Mouse (Mus musculus) hindbrain, embryonic 16.5 days (tissue): ENCODE results near the gene Dupd1. TPM values are rescaled to one million over a fixed set of nuclear protein-coding genes. Genes with fewer than 3 reads are reported as not detected.

Experiments used
- ATAC-seq: fragments of 200-750 bp; cut with Nextera tagmentation; 2 replicates; pipeline ENCODE4 v1.8.0; 2017; ENCODE audit warnings: moderate TSS enrichment, moderate library complexity
- H3K27ac ChIP-seq: fragments of 300-500 bp; sonication (generic); 2 replicates; pipeline ENCODE4 v1.5.1; 2014; ENCODE audit warnings: low read depth, mild to moderate bottlenecking, control low read depth, low read length, moderate library complexity
- H3K27me3 ChIP-seq: fragments of 300-500 bp; sonication (generic); replicated peaks from 2 replicates; pipeline ENCODE4 v1.6.1; 2014; ENCODE audit warnings: low read length; ENCODE audit not compliant: control insufficient read depth, insufficient read depth
- H3K36me3 ChIP-seq: fragments of 300-500 bp; sonication (generic); 2 replicates; pipeline ENCODE4 v1.6.1; 2014; ENCODE audit warnings: mild to moderate bottlenecking, low read length, moderate library complexity, mixed read lengths; ENCODE audit not compliant: control insufficient read depth, insufficient read depth
- H3K4me1 ChIP-seq: fragments of 300-500 bp; sonication (generic); 2 replicates; pipeline ENCODE4 v1.6.1; 2014; ENCODE audit warnings: low read depth, low read length; ENCODE audit not compliant: control insufficient read depth, insufficient read depth
- H3K4me2 ChIP-seq: fragments of 300-500 bp; sonication (generic); 2 replicates; pipeline ENCODE4 v1.6.1; 2014; ENCODE audit warnings: mild to moderate bottlenecking, low read length, control low read depth, moderate library complexity
- H3K4me3 ChIP-seq: fragments of 300-500 bp; sonication (generic); 2 replicates; pipeline ENCODE4 v1.5.1; 2014; ENCODE audit warnings: mild to moderate bottlenecking, low read length, control low read depth, moderate library complexity
- H3K9ac ChIP-seq: fragments of 300-500 bp; sonication (generic); 2 replicates; pipeline ENCODE4 v1.6.1; 2014; ENCODE audit warnings: low read depth, mild to moderate bottlenecking, control low read depth, low read length, moderate library complexity
- H3K9me3 ChIP-seq: fragments of 300-500 bp; sonication (generic); 2 replicates; pipeline ENCODE4 v1.6.1; 2014; ENCODE audit warnings: mild to moderate bottlenecking, low read length, moderate library complexity; ENCODE audit not compliant: control insufficient read depth
- WGBS: fragments of 180-500 bp; shearing (Covaris S2); extraction: QIAGEN DNeasy Blood & Tissue Kit; methylation state at CpG from one replicate; pipeline ENCODE4 v1.1.7; 2014; 5-methylcytosine and 5-hydroxymethylcytosine counted together
- polyA plus RNA-seq: library from polyadenylated mRNA; unstranded; fragments of >200 nt; fragmentation: Nextera tagmentation; extraction: Ambion mirVana; gene quantifications from 2 replicates; pipeline ENCODE4 v1.2.1, GENCODE M21; 2015

The Dupd1 gene
- polyA plus RNA-seq, 1 experiment from 2014 or later: not detected

DNA sequence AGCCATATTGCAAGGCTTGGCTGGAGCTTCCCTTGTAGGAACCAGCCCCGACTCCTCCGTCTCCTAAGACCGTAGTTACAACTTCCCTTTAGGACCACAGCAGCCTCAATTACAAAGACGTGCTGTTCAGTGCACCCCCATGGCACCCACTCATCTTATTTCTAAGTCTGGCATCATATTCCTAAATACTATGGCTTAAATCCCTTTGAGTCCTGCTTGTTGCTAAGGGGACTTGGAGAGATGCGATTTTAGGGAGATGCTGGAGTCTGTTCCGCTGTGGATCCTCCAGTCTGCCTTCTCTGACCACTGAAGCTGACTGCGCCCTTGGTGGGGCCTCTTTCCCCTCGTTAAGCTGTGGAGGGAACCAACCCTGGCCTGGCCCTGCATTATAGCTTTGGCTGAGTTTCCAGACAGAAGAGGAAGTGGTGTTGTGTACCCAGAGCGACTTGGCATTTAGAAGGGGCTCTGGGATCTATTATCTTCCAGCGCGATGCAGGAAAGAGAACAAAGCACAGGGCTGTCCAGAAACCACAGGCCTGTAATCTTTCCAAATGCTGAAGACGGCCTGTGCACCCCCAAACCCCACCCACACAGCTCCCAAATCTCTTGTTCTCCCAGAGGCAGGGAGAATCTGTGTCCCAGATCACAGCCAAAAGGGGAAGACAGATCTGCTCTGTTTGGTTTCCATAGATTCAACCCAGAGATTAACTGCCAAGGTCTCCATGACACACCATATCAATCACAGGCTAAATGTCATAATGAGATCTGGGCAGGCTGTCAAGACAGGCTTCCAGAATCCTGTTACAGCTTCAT lies 7.4 kb downstream of the Dupd1 start:
- Histone ChIP-seq H3K4me3 (no peak overlapping the region), H3K9ac (no peak overlapping the region; the same call in 1 of the 2 replicates), H3K36me3 (no peaks in the 10 kb centered on the region), H3K4me2 (no peak overlapping the region), H3K27me3 (no peaks in the 10 kb centered on the region), H3K27ac (peak overlapping the region; percentile 78), H3K9me3 (no peaks in the 10 kb centered on the region), H3K4me1 (peaks cover 7% of the 10 kb centered on the region; the same call in 1 of the 2 replicates)
- 43% methylated on average over 12 of the region's 12 CpGs for WGBS
- ATAC-seq: peak; percentile 88

DNA sequence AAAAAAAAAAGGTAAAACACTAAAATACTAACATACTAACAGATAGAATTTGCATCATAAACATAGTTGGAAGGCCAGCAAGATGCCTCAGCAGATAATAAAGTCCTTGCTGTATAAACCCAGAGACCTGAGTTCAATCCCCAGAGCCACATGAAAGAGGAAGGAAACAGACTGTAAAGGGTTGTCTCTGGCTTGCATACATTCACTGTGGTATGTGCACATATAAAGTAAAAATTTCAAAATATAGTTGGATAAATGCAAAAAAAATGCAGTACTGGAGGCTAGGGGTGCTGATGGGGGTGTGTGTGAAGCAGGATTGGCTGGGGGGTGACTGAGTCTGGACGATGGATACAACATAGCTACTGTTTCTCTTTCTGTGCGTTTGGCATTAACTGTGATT lies 8.9 kb downstream of the Dupd1 start:
- no peaks in the 10 kb centered on the region for H3K36me3 ChIP-seq
- H3K4me1 ChIP-seq: peaks cover 7% of the 10 kb centered on the region; the same call in 1 of the 2 replicates
- no peak for ATAC-seq
- no peak overlapping the region for H3K27ac ChIP-seq
- H3K9me3 ChIP-seq: no peaks in the 10 kb centered on the region
- no peak overlapping the region for H3K4me2 ChIP-seq
- H3K9ac ChIP-seq: no peak overlapping the region
- WGBS: 89% methylated on average over 2 of the region's 2 CpGs
- H3K27me3 ChIP-seq: no peaks in the 10 kb centered on the region
- no peak overlapping the region for H3K4me3 ChIP-seq

GRCm38 (mm10) chr14:21703255-21703654 lies 11.1 kb downstream of the Dupd1 start:
- Histone ChIP-seq H3K9ac (no peak overlapping the region), H3K27ac (no peak overlapping the region), H3K4me1 (peaks cover 7% of the 10 kb centered on the region; the same call in 1 of the 2 replicates), H3K9me3 (no peaks in the 10 kb centered on the region), H3K4me3 (no peak overlapping the region), H3K36me3 (no peaks in the 10 kb centered on the region), H3K4me2 (no peak overlapping the region), H3K27me3 (no peaks in the 10 kb centered on the region)
- no peak for ATAC-seq
- WGBS: 66% methylated on average over 5 of the region's 5 CpGs

GRCm38 (mm10) chr14:21702691-21703090 lies 11.7 kb downstream of the Dupd1 start:
- Histone ChIP-seq H3K4me3 (no peak overlapping the region), H3K27me3 (no peaks in the 10 kb centered on the region), H3K36me3 (no peaks in the 10 kb centered on the region), H3K4me2 (no peak overlapping the region), H3K27ac (no peak overlapping the region), H3K9me3 (no peaks in the 10 kb centered on the region), H3K4me1 (peaks cover 7% of the 10 kb centered on the region; the same call in 1 of the 2 replicates), H3K9ac (no peak overlapping the region)
- WGBS: 86% methylated on average over 8 of the region's 8 CpGs
- ATAC-seq: no peak

DNA sequence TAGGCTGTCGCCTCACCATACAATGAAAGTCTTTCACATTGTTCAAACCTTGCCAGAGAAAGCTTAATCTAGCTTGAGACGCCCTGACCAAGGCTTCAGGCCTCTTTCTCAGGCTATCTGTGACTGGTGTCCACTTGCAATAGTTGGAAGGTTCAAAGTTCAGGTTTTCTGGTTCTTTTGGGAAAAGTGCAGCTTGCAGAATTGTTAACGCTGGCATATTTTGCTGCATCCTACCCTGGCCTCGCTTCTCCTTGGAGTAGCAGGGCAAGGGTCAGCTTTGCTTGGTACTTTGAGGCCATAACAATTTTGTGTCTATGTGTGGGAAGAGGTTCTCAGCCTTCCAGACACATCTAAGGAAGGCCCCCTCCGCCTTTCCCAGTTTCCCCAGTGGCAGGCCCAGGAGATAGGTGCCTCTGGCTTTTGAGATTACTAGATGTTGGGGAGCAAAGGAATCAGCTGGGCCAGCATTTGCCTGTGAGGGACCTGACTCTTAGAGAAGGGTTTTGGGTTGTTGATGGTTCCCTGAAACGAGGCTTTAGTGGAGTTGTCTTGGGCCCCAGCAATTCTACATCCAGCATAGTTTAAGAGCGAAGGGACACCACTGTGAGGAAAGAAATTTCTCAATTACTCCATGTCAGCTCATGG lies 18.1 kb downstream of the Dupd1 start:
- no peak overlapping the region for H3K4me3 ChIP-seq
- H3K9ac ChIP-seq: no peak overlapping the region
- H3K9me3 ChIP-seq: no peaks in the 10 kb centered on the region
- no peaks in the 10 kb centered on the region for H3K27me3 ChIP-seq
- 75% methylated on average over 7 of the region's 7 CpGs for WGBS
- H3K36me3 ChIP-seq: no peaks in the 10 kb centered on the region
- no peak overlapping the region for H3K4me2 ChIP-seq
- H3K27ac ChIP-seq: no peak overlapping the region
- H3K4me1 ChIP-seq: no peaks in the 10 kb centered on the region
- no peak for ATAC-seq

- H3K27me3 ChIP-seq: no peaks in the 10 kb centered on the region
- H3K4me2 ChIP-seq: no peak overlapping the region
- no peaks in the 10 kb centered on the region for H3K36me3 ChIP-seq
- no peak overlapping the region for H3K9ac ChIP-seq
- H3K27ac ChIP-seq: no peak overlapping the region
- 82% methylated on average over 6 of the region's 6 CpGs for WGBS
- H3K4me1 ChIP-seq: no peaks in the 10 kb centered on the region
- no peak overlapping the region for H3K4me3 ChIP-seq
- no peak for ATAC-seq
- no peaks in the 10 kb centered on the region for H3K9me3 ChIP-seq
Measured at GRCm38 (mm10) chr14:21695020-21695419, 19.4 kb downstream of the Dupd1 start.

DNA sequence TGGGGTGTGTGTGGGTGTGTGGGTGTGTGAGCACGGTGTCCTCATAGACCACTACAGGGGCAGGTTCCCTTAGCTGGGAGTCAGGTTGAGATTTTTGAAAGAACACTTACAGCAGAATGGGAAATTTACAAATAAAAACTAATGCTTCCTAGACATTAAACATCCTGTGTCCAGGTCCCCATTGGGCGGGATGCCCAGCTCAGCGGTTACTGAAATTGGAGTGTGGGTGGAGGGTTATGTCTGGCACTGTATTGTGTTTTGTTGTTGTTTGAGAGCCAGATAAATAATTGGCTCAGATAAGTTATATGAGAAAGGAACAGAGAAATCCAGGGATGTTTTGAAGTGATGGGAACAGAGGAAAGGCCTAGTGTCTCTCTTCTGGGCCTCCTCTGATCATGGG lies 23.3 kb downstream of the Dupd1 start:
- Histone ChIP-seq H3K27ac (no peak overlapping the region), H3K36me3 (no peaks in the 10 kb centered on the region), H3K4me3 (no peak overlapping the region), H3K9ac (no peak overlapping the region), H3K27me3 (peaks cover 4% of the 10 kb centered on the region; the same call in 1 of the 2 replicates), H3K4me1 (peaks cover 4% of the 10 kb centered on the region; the same call in 1 of the 2 replicates), H3K4me2 (no peak overlapping the region), H3K9me3 (no peaks in the 10 kb centered on the region)
- ATAC-seq: no peak
- WGBS: 81% methylated on average over 3 of the region's 3 CpGs

GRCm38 (mm10) chr14:21686376-21687279 lies 27.7 kb downstream of the Dupd1 start:
- ATAC-seq: peak; percentile 28; the same call in 1 of the 2 replicates
- H3K9ac ChIP-seq: peak overlapping the region; percentile 50
- WGBS: 11% methylated on average over 47 of the region's 49 CpGs

More at GRCm38 (mm10) chr14:21686376-21687279, 27.7 kb downstream of the Dupd1 start:
- Histone ChIP-seq H3K4me2 (peak overlapping the region; percentile 60), H3K27me3 (peaks cover 4% of the 10 kb centered on the region; the same call in 1 of the 2 replicates), H3K36me3 (no peaks in the 10 kb centered on the region), H3K4me1 (peaks cover 10% of the 10 kb centered on the region), H3K9me3 (no peaks in the 10 kb centered on the region), H3K27ac (no peak overlapping the region), H3K4me3 (peak overlapping the region; percentile 30)
